Mouse (Mus musculus): Measurements from ENCODE around the gene Ctnna2.

The Ctnna2 gene

GRCm38 (mm10) chr6:77827526-77827925 lies 152.0 kb downstream of the Ctnna2 start:
- no peak for DNase-seq (ENCODE audit: low read depth, low spot score)

GRCm38 (mm10) chr6:77817116-77817515 lies 162.4 kb downstream of the Ctnna2 start:
- no peak for DNase-seq (ENCODE audit: low read depth, low spot score)

- no peak for DNase-seq (ENCODE audit: low read depth, low spot score)
Measured at GRCm38 (mm10) chr6:77811041-77811440, 168.5 kb downstream of the Ctnna2 start.

GRCm38 (mm10) chr6:77802604-77803003 lies 176.9 kb downstream of the Ctnna2 start:
- DNase-seq (ENCODE audit: low read depth, low spot score): no peak

GRCm38 (mm10) chr6:77783342-77783741 lies 196.2 kb downstream of the Ctnna2 start:
- no peak for DNase-seq (ENCODE audit: low read depth, low spot score)

GRCm38 (mm10) chr6:77768357-77769103 lies 211.0 kb downstream of the Ctnna2 start:
- DNase-seq (ENCODE audit: low read depth, low spot score): no peak

- no peak for DNase-seq (ENCODE audit: low read depth, low spot score)
Measured at GRCm38 (mm10) chr6:77758164-77758563, 221.3 kb downstream of the Ctnna2 start.

GRCm38 (mm10) chr6:77745426-77745825 lies 234.1 kb downstream of the Ctnna2 start:
- DNase-seq (ENCODE audit: low read depth, low spot score): no peak

GRCm38 (mm10) chr6:77743651-77744050 lies 235.8 kb downstream of the Ctnna2 start:
- DNase-seq (ENCODE audit: low read depth, low spot score): no peak

GRCm38 (mm10) chr6:77742988-77743387 lies 236.5 kb downstream of the Ctnna2 start:
- no peak for DNase-seq (ENCODE audit: low read depth, low spot score)

GRCm38 (mm10) chr6:77738640-77739039 lies 240.9 kb downstream of the Ctnna2 start:
- no peak for DNase-seq (ENCODE audit: low read depth, low spot score)

GRCm38 (mm10) chr6:77724952-77725299 lies 254.6 kb downstream of the Ctnna2 start:
- DNase-seq (ENCODE audit: low read depth, low spot score): peak; percentile 38

GRCm38 (mm10) chr6:77724042-77724951 lies 255.2 kb downstream of the Ctnna2 start:
- DNase-seq (ENCODE audit: low read depth, low spot score): peak; percentile 33

- DNase-seq (ENCODE audit: low read depth, low spot score): peak; percentile 83
Measured at GRCm38 (mm10) chr6:77694093-77694492, 285.4 kb downstream of the Ctnna2 start.

- DNase-seq (ENCODE audit: low read depth, low spot score): no peak
Measured at GRCm38 (mm10) chr6:77687173-77687572, 292.3 kb downstream of the Ctnna2 start.

- DNase-seq (ENCODE audit: low read depth, low spot score): peak; percentile 33
Measured at GRCm38 (mm10) chr6:77650127-77650526, 329.4 kb downstream of the Ctnna2 start.

- DNase-seq (ENCODE audit: low read depth, low spot score): no peak
Measured at GRCm38 (mm10) chr6:77644591-77644990, 334.9 kb downstream of the Ctnna2 start.

- no peak for DNase-seq (ENCODE audit: low read depth, low spot score)
Measured at GRCm38 (mm10) chr6:77638784-77639183, 340.7 kb downstream of the Ctnna2 start.

- DNase-seq (ENCODE audit: low read depth, low spot score): peak; percentile 51
Measured at GRCm38 (mm10) chr6:77633997-77634396, 345.5 kb downstream of the Ctnna2 start.

GRCm38 (mm10) chr6:77628573-77629192 lies 350.8 kb downstream of the Ctnna2 start:
- peak; percentile 31 for DNase-seq (ENCODE audit: low read depth, low spot score)

- DNase-seq (ENCODE audit: low read depth, low spot score): no peak
Measured at GRCm38 (mm10) chr6:77604642-77605392, 374.7 kb downstream of the Ctnna2 start.

All from telencephalon, adult 2 months (tissue).